Comparison of ENCODE assay signal across 9 mouse cellular contexts in genomic region chr9:106160426-106160825, GRCm38 (mm10). TPM values are rescaled to one million over a fixed set of nuclear protein-coding genes. Genes with fewer than 3 reads are reported as not detected.
DNase-seq lines count a peak whose midpoint lies in the region; ATAC-seq and TF ChIP-seq lines count a peak whose summit lies in the region.
"Had no signal": no experiment of that assay in that cellular context is flagged by ENCODE, and none has a peak within 500 bp of the region (broad histone marks: within the 10 kb centered on the region; RNA-seq: fewer than 3 reads in every experiment).

No protein-coding gene starts in this region.

- ATAC-seq in heart, embryonic 14.5 days (ENCODE audit: insufficient number of reproducible peaks, insufficient read depth, low FRiP score, low read depth) = no peak
- ATAC-seq in G1E (ENCODE audit: extremely low read depth, insufficient number of reproducible peaks, low FRiP score, poor library complexity, severe bottlenecking) = no peak
- ATAC-seq in hindbrain, embryonic 11.5 days (ENCODE audit: low FRiP score) = no peak
- peak; percentile 5 for ATAC-seq in megakaryocyte, adult 5-6 weeks (ENCODE audit: poor library complexity, severe bottlenecking)

- no peak for TF ChIP-seq CTCF in G1E (IDR thresholded peaks at IDR 0.05; ENCODE audit: low read depth, low read length)

- H3K9ac ChIP-seq in heart, embryonic 14.5 days (ENCODE audit: low read length) = peak overlapping the region; percentile 71
- H3K9ac ChIP-seq in hindbrain, embryonic 11.5 days (ENCODE audit: low read depth, low read length) = peak overlapping the region; percentile 60; the same call in 1 of the 2 replicates

- H3K36me3 ChIP-seq in heart, embryonic 14.5 days (ENCODE audit: control insufficient read depth, insufficient read depth, low read length) = no peaks in the 10 kb centered on the region
- peaks cover 21% of the 10 kb centered on the region for H3K36me3 ChIP-seq in G1E (replicated peaks)
- no peaks in the 10 kb centered on the region for H3K36me3 ChIP-seq in hindbrain, embryonic 11.5 days (ENCODE audit: control insufficient read depth, insufficient read depth, low read length)

- H3K4me3 ChIP-seq in heart, embryonic 14.5 days (ENCODE audit: control insufficient read depth in 1 of 2, insufficient read depth in 1 of 2, low read depth in 1 of 2, low read length in 2 of 2) = peak overlapping the region; percentile 57 to 80
- H3K4me3 ChIP-seq in G1E (ENCODE audit: low read depth, low read length) = peak overlapping the region; percentile 76
- peak overlapping the region; percentile 46 for H3K4me3 ChIP-seq in hindbrain, embryonic 11.5 days (ENCODE audit: low read depth, low read length)

- no peak for DNase-seq in heart, postnatal 36 days
- no peak for DNase-seq in G1E (ENCODE audit: low spot score)
- DNase-seq in hindbrain, embryonic 11.5 days (ENCODE audit: low spot score) = no peak
- no peak for DNase-seq in urinary bladder, postnatal 10 days (ENCODE audit: low spot score)
- no peak for DNase-seq in testis, postnatal 14 days (ENCODE audit: low spot score)
- no peak for DNase-seq in adrenal gland, postnatal 14 days

- peak overlapping the region; percentile 84 to 97 for H3K27ac ChIP-seq in heart, embryonic 14.5 days (replicated peaks in 1 of 2; ENCODE audit: control insufficient read depth in 1 of 2, insufficient read depth in 1 of 2, low read depth in 2 of 2, low read length in 2 of 2)
- no peak overlapping the region for H3K27ac ChIP-seq in hindbrain, embryonic 11.5 days (ENCODE audit: low read depth, low read length)

- H3K4me1 ChIP-seq in heart, embryonic 14.5 days (ENCODE audit: control insufficient read depth in 2 of 2, insufficient read depth in 2 of 2, low read length in 2 of 2) = no peaks in the 10 kb centered on the region
- peaks cover 21% of the 10 kb centered on the region for H3K4me1 ChIP-seq in G1E (ENCODE audit: insufficient read depth, low read depth, low read length)
- no peaks in the 10 kb centered on the region for H3K4me1 ChIP-seq in hindbrain, embryonic 11.5 days (replicated peaks; ENCODE audit: control insufficient read depth, insufficient read depth, low read length)

- WGBS in heart, embryonic 14.5 days = 46% methylated on average over 5 of the region's 5 CpGs
- WGBS in hindbrain, embryonic 11.5 days = 44% methylated on average over 5 of the region's 5 CpGs

- H3K27me3 ChIP-seq in heart, embryonic 14.5 days (ENCODE audit: control insufficient read depth, insufficient read depth, low read length) = 0 out of 2 replicates have a peak, but pooled peaks cover 5% of the 10 kb centered on the region
- peaks cover 17% of the 10 kb centered on the region for H3K27me3 ChIP-seq in G1E (ENCODE audit: insufficient read depth, low read length)
- no peaks in the 10 kb centered on the region for H3K27me3 ChIP-seq in hindbrain, embryonic 11.5 days (ENCODE audit: control insufficient read depth, insufficient read depth, low read length)
- H3K27me3 ChIP-seq: Patski had no signal

- H3K9me3 ChIP-seq in heart, embryonic 14.5 days (ENCODE audit: control insufficient read depth, low read length) = no peaks in the 10 kb centered on the region
- no peaks in the 10 kb centered on the region for H3K9me3 ChIP-seq in G1E (replicated peaks)
- no peaks in the 10 kb centered on the region for H3K9me3 ChIP-seq in hindbrain, embryonic 11.5 days (ENCODE audit: control insufficient read depth, low read length)

- intact Hi-C loops in heart, postnatal 36 days (cut with DNase I) = loop anchor here (1.0 to 5.0 kb wide), 2 partner anchors 10 to 42 kb away; partner anchors contain the start of genes Twf2 and Wdr82

- H3K4me2 ChIP-seq in heart, embryonic 14.5 days (ENCODE audit: low read length) = peak overlapping the region; percentile 72
- H3K4me2 ChIP-seq in hindbrain, embryonic 11.5 days (replicated peaks; ENCODE audit: low read depth, low read length) = peak overlapping the region; percentile 50

RNA-seq across cellular contexts. Expression of gene Glyctk, which starts 2.5 kb away (rescaled TPM):
- polyA plus RNA-seq in heart, embryonic 14.5 days (2014; fragmentation: Nextera tagmentation; extraction: Ambion mirVana) = 0.73 and 1.0 TPM in 2 replicates
- total RNA-seq in heart, postnatal 36 days (2021) = 1 to 10 TPM; 1.3 to 1.7 TPM
- total RNA-seq in G1E (2014; fragmentation: Nextera tagmentation) (0.29 and 3.5 TPM in 2 replicates), G1E (2017) (1.2 TPM in 2 replicates)
- 1.00 and 1.1 TPM in 2 replicates for polyA plus RNA-seq in G1E (2012)
- polyA plus RNA-seq in hindbrain, embryonic 11.5 days (2014; fragmentation: Nextera tagmentation; extraction: Ambion mirVana) = 3.9 and 4.9 TPM in 2 replicates
- total RNA-seq in megakaryocyte, adult 5-6 weeks (2015) = 0.11 and 0.89 TPM in 2 replicates
- total RNA-seq in megakaryocyte, adult 5-6 weeks (2017) = 0.88 and 1.8 TPM in 2 replicates
- total RNA-seq in adrenal gland, postnatal 14 days (2021) = 3.6 and 13.6 TPM in 2 replicates

RNA-seq across cellular contexts. Expression of gene Wdr82, which starts 10.3 kb away (rescaled TPM):
- 19.6 and 22.6 TPM in 2 replicates for polyA plus RNA-seq in heart, embryonic 14.5 days (2014; fragmentation: Nextera tagmentation; extraction: Ambion mirVana)
- total RNA-seq in heart, postnatal 36 days (2021) = 10 to 100 TPM; 34.6 to 43.4 TPM
- total RNA-seq in G1E (2014; fragmentation: Nextera tagmentation) = 103 and 116 TPM in 2 replicates
- 92.0 and 95.4 TPM in 2 replicates for total RNA-seq in G1E (2017)
- polyA plus RNA-seq in G1E (2012) = 15.1 and 20.0 TPM in 2 replicates
- 32.7 and 32.8 TPM in 2 replicates for polyA plus RNA-seq in hindbrain, embryonic 11.5 days (2014; fragmentation: Nextera tagmentation; extraction: Ambion mirVana)
- total RNA-seq in megakaryocyte, adult 5-6 weeks (2015) = 41.5 and 49.1 TPM in 2 replicates
- 49.8 and 61.9 TPM in 2 replicates for total RNA-seq in megakaryocyte, adult 5-6 weeks (2017)
- 83.9 and 84.7 TPM in 2 replicates for total RNA-seq in adrenal gland, postnatal 14 days (2021)

RNA-seq across cellular contexts. Expression of gene Ppm1m, which starts 39.1 kb away (rescaled TPM):
- polyA plus RNA-seq in heart, embryonic 14.5 days (2014; fragmentation: Nextera tagmentation; extraction: Ambion mirVana) = 19.1 and 19.4 TPM in 2 replicates
- total RNA-seq in heart, postnatal 36 days (2021) = 10 to 100 TPM; 12.2 to 13.8 TPM
- total RNA-seq in G1E (2014; fragmentation: Nextera tagmentation) = 6.7 and 9.4 TPM in 2 replicates
- 14.4 and 19.1 TPM in 2 replicates for total RNA-seq in G1E (2017)
- polyA plus RNA-seq in G1E (2012) = 18.5 and 20.9 TPM in 2 replicates
- 21.7 TPM in 2 replicates for polyA plus RNA-seq in hindbrain, embryonic 11.5 days (2014; fragmentation: Nextera tagmentation; extraction: Ambion mirVana)
- total RNA-seq in megakaryocyte, adult 5-6 weeks (2015) = 42.3 and 52.2 TPM in 2 replicates
- total RNA-seq in megakaryocyte, adult 5-6 weeks (2017) = 46.4 and 49.6 TPM in 2 replicates
- 133 and 136 TPM in 2 replicates for total RNA-seq in adrenal gland, postnatal 14 days (2021)

RNA-seq across cellular contexts. Expression of gene Twf2, which starts 42.5 kb away (rescaled TPM):
- 45.5 and 48.8 TPM in 2 replicates for polyA plus RNA-seq in heart, embryonic 14.5 days (2014; fragmentation: Nextera tagmentation; extraction: Ambion mirVana)
- 100 to 1,000 TPM; 266 to 269 TPM for total RNA-seq in heart, postnatal 36 days (2021)
- total RNA-seq in G1E (2014; fragmentation: Nextera tagmentation) = 13.7 and 17.5 TPM in 2 replicates
- total RNA-seq in G1E (2017) = 35.7 and 51.5 TPM in 2 replicates
- polyA plus RNA-seq in G1E (2012) = 32.3 and 38.6 TPM in 2 replicates
- polyA plus RNA-seq in hindbrain, embryonic 11.5 days (2014; fragmentation: Nextera tagmentation; extraction: Ambion mirVana) = 57.3 and 59.6 TPM in 2 replicates
- total RNA-seq in megakaryocyte, adult 5-6 weeks (2015) = 76.8 and 79.8 TPM in 2 replicates
- 109 and 110 TPM in 2 replicates for total RNA-seq in megakaryocyte, adult 5-6 weeks (2017)
- 43.6 and 54.3 TPM in 2 replicates for total RNA-seq in adrenal gland, postnatal 14 days (2021)
